Mouse (Mus musculus) heart, adult 2 months (tissue): ENCODE measurements around the gene Itih1.

Experiments
- CTCF ChIP-seq: fragments of 200-600 bp; IDR thresholded peaks from 2 replicates; pipeline ENCODE4 v1.8.1; 2022; ENCODE audit warnings: antibody characterized with exemption, mild to moderate bottlenecking, moderate library complexity
- POLR2A ChIP-seq: fragments of 200-500 bp; IDR thresholded peaks from 2 replicates; pipeline ENCODE4 v1.6.1; 2011; ENCODE audit warnings: mild to moderate bottlenecking, low read depth, low read length, control low read depth; ENCODE audit not compliant: insufficient read depth

DNA sequence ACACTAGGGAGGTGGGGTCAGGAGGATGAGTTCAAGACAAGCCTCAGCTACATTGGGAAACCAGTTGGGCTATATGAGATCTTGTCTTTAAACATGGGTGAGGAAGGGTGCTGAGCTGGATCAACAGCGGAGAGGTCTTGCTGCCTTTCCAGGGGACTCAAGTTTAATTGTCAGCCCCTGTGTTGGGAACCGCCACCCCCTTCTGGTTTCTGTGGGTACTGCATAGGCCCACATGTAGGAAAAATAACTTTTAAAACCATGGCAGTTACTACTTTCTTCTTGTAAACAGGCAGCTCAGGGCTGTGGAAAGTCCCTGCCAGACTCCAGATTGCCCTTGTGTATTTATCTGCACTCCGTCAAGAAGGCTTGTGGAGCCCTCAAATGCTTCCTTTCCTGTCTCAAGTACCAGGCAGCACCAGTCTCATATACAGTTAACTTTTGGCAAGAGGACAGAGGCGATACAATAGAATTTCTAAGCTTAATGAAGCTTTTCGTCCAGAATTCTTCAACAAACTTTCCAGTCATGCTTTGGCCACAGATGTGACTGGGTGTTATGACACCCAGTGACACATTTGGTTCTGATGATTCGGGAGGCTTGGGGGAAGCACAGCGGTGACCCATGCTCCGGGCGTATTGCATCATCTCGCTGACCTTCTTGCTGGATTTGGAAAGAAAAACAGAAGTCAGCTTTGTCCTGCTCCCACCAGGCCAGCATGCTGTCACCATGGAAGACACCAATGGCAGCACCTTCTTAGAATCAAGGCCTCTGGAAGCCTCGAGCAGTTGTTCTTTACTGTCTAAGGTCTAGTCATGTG lies 978 bp upstream of the Itih1 start:
- TF ChIP-seq CTCF (peak; percentile 87), POLR2A (no peak)
